ENCODE assay signal across 8 mouse cellular contexts in the genomic region with DNA sequence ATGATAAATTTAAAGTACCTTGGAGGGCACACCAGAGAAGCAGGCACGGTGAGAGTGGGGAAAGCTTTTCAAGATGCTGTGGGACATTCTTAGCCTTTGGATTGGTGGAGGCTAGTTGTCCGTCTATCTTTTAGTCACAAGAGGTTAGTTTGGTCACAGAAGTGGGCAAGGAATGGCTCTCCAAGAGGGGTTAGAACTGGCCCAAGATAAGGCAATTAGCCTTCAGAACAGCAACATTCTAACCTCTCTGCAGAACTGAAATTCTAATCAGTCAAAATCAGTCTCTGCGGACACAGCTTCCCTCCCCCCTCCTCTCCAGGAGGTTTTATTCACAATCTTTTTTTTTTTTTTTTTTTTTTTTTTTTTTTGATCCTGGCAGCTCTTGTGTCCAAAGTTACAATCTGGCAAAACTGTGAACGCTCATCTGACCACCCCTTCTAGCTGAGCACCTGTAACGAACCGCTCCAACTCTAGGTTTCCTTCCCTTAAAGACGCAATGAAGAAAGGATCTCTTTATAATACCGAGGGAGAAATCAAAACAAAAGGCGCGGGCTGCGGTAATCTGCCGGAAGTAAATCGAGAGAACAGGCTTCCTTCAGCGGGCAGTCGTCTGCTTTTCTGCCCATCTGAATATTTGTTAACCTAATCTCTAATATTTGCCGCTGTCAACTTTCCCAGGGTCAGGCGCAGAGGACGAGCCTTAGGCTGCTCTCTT. TPM values are rescaled to one million over a fixed set of nuclear protein-coding genes. Genes with fewer than 3 reads are reported as not detected.
DNase-seq lines count a peak whose midpoint lies in the region; ATAC-seq and TF ChIP-seq lines count a peak whose summit lies in the region.

No protein-coding gene starts in this region.

- 0 out of 2 replicates have a peak, but pooled peaks have one; percentile 5 for ATAC-seq in lung, embryonic 16.5 days (ENCODE audit: low read depth)
- ATAC-seq in embryonic facial prominence, embryonic 14.5 days (ENCODE audit: low read depth) = 0 out of 2 replicates have a peak, but pooled peaks have one; percentile 4
- ATAC-seq in intestine, postnatal 0 days = no peak; the same call in 1 of the 2 replicates

- no peaks in the 10 kb centered on the region for H3K36me3 ChIP-seq in lung, embryonic 16.5 days (ENCODE audit: control insufficient read depth, insufficient read depth, low read length)
- H3K36me3 ChIP-seq in embryonic facial prominence, embryonic 14.5 days (ENCODE audit: control insufficient read depth, insufficient read depth, low read length) = no peaks in the 10 kb centered on the region
- H3K36me3 ChIP-seq in intestine, postnatal 0 days (ENCODE audit: control insufficient read depth, insufficient read depth) = no peaks in the 10 kb centered on the region
- H3K36me3 ChIP-seq in small intestine, adult 2 months (ENCODE audit: control insufficient read depth, insufficient read depth, low read length) = no peaks in the 10 kb centered on the region

- no peaks in the 10 kb centered on the region; the same call in 1 of the 2 replicates for H3K27me3 ChIP-seq in lung, embryonic 16.5 days (ENCODE audit: control insufficient read depth, insufficient read depth, low read depth, low read length)
- no peaks in the 10 kb centered on the region for H3K27me3 ChIP-seq in embryonic facial prominence, embryonic 14.5 days (replicated peaks; ENCODE audit: control insufficient read depth, insufficient read depth, low read length)
- H3K27me3 ChIP-seq in intestine, postnatal 0 days (replicated peaks; ENCODE audit: control insufficient read depth, insufficient read depth, low read length) = no peaks in the 10 kb centered on the region
- no peaks in the 10 kb centered on the region for H3K27me3 ChIP-seq in small intestine, adult 2 months (ENCODE audit: control insufficient read depth, insufficient read depth, low read length)

- WGBS in lung, embryonic 16.5 days = 3% methylated on average over 18 of the region's 18 CpGs
- 8% methylated on average over 18 of the region's 18 CpGs for WGBS in embryonic facial prominence, embryonic 14.5 days
- 12% methylated on average over 18 of the region's 18 CpGs for WGBS in intestine, postnatal 0 days
- WGBS in small intestine, adult 2 months = 8% methylated on average over 18 of the region's 18 CpGs

- H3K4me3 ChIP-seq in lung, embryonic 16.5 days (ENCODE audit: low read length) = peak overlapping the region; percentile 48
- peak overlapping the region; percentile 45 for H3K4me3 ChIP-seq in embryonic facial prominence, embryonic 14.5 days (ENCODE audit: low read depth, low read length)
- H3K4me3 ChIP-seq in intestine, postnatal 0 days (ENCODE audit: low read depth, low read length) = peak overlapping the region; percentile 45
- H3K4me3 ChIP-seq in small intestine, adult 2 months (ENCODE audit: low read depth, low read length) = peak overlapping the region; percentile 62

- no peak for TF ChIP-seq POLR2A in small intestine, adult 2 months (IDR thresholded peaks at IDR 0.05; ENCODE audit: low read depth, low read length)

- peaks cover 3% of the 10 kb centered on the region for H3K4me1 ChIP-seq in lung, embryonic 16.5 days (replicated peaks; ENCODE audit: control insufficient read depth, insufficient read depth, low read length)
- H3K4me1 ChIP-seq in embryonic facial prominence, embryonic 14.5 days (ENCODE audit: control insufficient read depth, insufficient read depth, low read length) = peaks cover 3% of the 10 kb centered on the region; the same call in 1 of the 2 replicates
- 0 out of 2 replicates have a peak, but pooled peaks cover 6% of the 10 kb centered on the region for H3K4me1 ChIP-seq in intestine, postnatal 0 days (replicated peaks; ENCODE audit: control insufficient read depth, insufficient read depth, low read length)
- peaks cover 26% of the 10 kb centered on the region for H3K4me1 ChIP-seq in small intestine, adult 2 months (ENCODE audit: control insufficient read depth, insufficient read depth, insufficient read length, low read length)

- no peak for TF ChIP-seq CTCF in intestine, postnatal 0 days (IDR thresholded peaks at IDR 0.05; ENCODE audit: low read depth)
- no peak for TF ChIP-seq CTCF in small intestine, adult 2 months (IDR thresholded peaks at IDR 0.05; ENCODE audit: extremely low read depth, insufficient read length, insufficient replicate concordance, low read depth, low read length)

- no peaks in the 10 kb centered on the region for H3K9me3 ChIP-seq in lung, embryonic 16.5 days (ENCODE audit: control insufficient read depth, low read length)
- no peaks in the 10 kb centered on the region for H3K9me3 ChIP-seq in embryonic facial prominence, embryonic 14.5 days (ENCODE audit: control insufficient read depth, low read length)
- H3K9me3 ChIP-seq in intestine, postnatal 0 days (ENCODE audit: control insufficient read depth) = no peaks in the 10 kb centered on the region

- no peak overlapping the region for H3K27ac ChIP-seq in lung, embryonic 16.5 days (ENCODE audit: low read length)
- no peak overlapping the region for H3K27ac ChIP-seq in embryonic facial prominence, embryonic 14.5 days (replicated peaks; ENCODE audit: low read depth, low read length)
- peak overlapping the region; percentile 70 for H3K27ac ChIP-seq in intestine, postnatal 0 days (ENCODE audit: low read depth, low read length)
- peak overlapping the region; percentile 50; the same call in 1 of the 2 replicates for H3K27ac ChIP-seq in small intestine, adult 2 months (ENCODE audit: insufficient read depth, low read depth, low read length)

- peak overlapping the region; percentile 73 for H3K4me2 ChIP-seq in lung, embryonic 16.5 days (ENCODE audit: low read depth, low read length)
- peak overlapping the region; percentile 73 for H3K4me2 ChIP-seq in embryonic facial prominence, embryonic 14.5 days (ENCODE audit: low read depth, low read length)
- H3K4me2 ChIP-seq in intestine, postnatal 0 days (replicated peaks; ENCODE audit: low read depth) = peak overlapping the region; percentile 78

- no peak overlapping the region for H3K9ac ChIP-seq in lung, embryonic 16.5 days (ENCODE audit: low read length)
- peak overlapping the region; percentile 39 for H3K9ac ChIP-seq in embryonic facial prominence, embryonic 14.5 days (ENCODE audit: low read depth, low read length)
- H3K9ac ChIP-seq in intestine, postnatal 0 days (ENCODE audit: low read depth, low read length) = peak overlapping the region; percentile 34

- DNase-seq in lung, adult 18-20 months = no peak
- DNase-seq in embryonic facial prominence, embryonic 14.5 days (ENCODE audit: low spot score) = no peak
- no peak for DNase-seq in cerebellum, adult 11 months
- no peak for DNase-seq in layer of hippocampus, adult 9-10 months (ENCODE audit: low spot score)
- DNase-seq in adrenal gland, postnatal 36 days = no peak

RNA-seq across cellular contexts. Expression of a gene that starts 2.2 kb away (rescaled TPM):
- 1.1 and 1.3 TPM in 2 replicates for polyA plus RNA-seq in lung, embryonic 16.5 days (2015; fragmentation: Nextera tagmentation; extraction: Ambion mirVana)
- 2.0 and 2.3 TPM in 2 replicates for polyA plus RNA-seq in embryonic facial prominence, embryonic 14.5 days (2014; fragmentation: Nextera tagmentation; extraction: Ambion mirVana)
- polyA plus RNA-seq in intestine, postnatal 0 days (2015; fragmentation: Nextera tagmentation; extraction: Ambion mirVana) = 1.1 and 1.2 TPM in 2 replicates
- 0.04 and 0.06 TPM in 2 replicates for polyA plus RNA-seq in small intestine, adult 2 months (2012; rRNA removed)
- total RNA-seq in adrenal gland, postnatal 36 days (2021) = under 1 TPM; 0.69 to 0.83 TPM

Comparison
In these comparisons a context has a peak if more than half of its experiments do, and no peak if none do; other contexts are left out.
1. H3K27ac ChIP-seq: peak in intestine, postnatal 0 days (single experiment) and small intestine, adult 2 months (single experiment); none in lung, embryonic 16.5 days (single experiment) and embryonic facial prominence, embryonic 14.5 days (single experiment).
2. Peak in every context shown above with its lines, with median percentiles within 50 percentile points of each other: H3K4me2 ChIP-seq and H3K4me3 ChIP-seq.